Mouse (Mus musculus): ENCODE measurements at regions not wholly inside any gene's neighbourhood (a gene's known extent, or its start where the extent isn't known, plus 50 kb on each side); places are given as distances from the start of the nearest gene placed in this dataset.

GRCm38 (mm10) chr4:94147964-94148533 lies 408.3 kb upstream of the Gm10306 start:
- TF ChIP-seq SMC3 (IDR thresholded peaks at IDR 0.05; ENCODE audit: low read depth, low read length), result no peak
- no peak for TF ChIP-seq RCOR1 (IDR thresholded peaks at IDR 0.05; ENCODE audit: low read depth, low read length)
- TF ChIP-seq TBP (IDR thresholded peaks at IDR 0.05; ENCODE audit: low read depth, low read length), result no peak
- TF ChIP-seq TCF12 (IDR thresholded peaks at IDR 0.05; ENCODE audit: low read depth, low read length), result no peak
- no peak for TF ChIP-seq ZKSCAN1 (IDR thresholded peaks at IDR 0.05; ENCODE audit: low read depth, low read length)
- no peak for TF ChIP-seq USF2 (IDR thresholded peaks at IDR 0.05; ENCODE audit: borderline replicate concordance in 1 of 2, insufficient read depth in 1 of 2, low read depth in 1 of 2, low read length in 2 of 2)
- no peak for TF ChIP-seq NELFE (IDR thresholded peaks at IDR 0.05; ENCODE audit: low read depth, low read length)
- TF ChIP-seq UBTF (IDR thresholded peaks at IDR 0.05; ENCODE audit: borderline replicate concordance, insufficient read depth, low read depth, low read length), result no peak
- TF ChIP-seq GATA1 (IDR thresholded peaks at IDR 0.05; ENCODE audit: low read depth, low read length), result no peak
- no peak for TF ChIP-seq TAL1 (IDR thresholded peaks at IDR 0.05; ENCODE audit: low read length)
- Histone ChIP-seq H3K79me2 (ENCODE audit: control insufficient read depth, insufficient read depth, low read length, poor library complexity) (no peaks in the 10 kb centered on the region), H3K4me3 (ENCODE audit: control insufficient read depth in 1 of 2, insufficient read depth in 1 of 2, low read depth in 2 of 2, low read length in 2 of 2) (no peak overlapping the region), H3K27me3 (ENCODE audit: control insufficient read depth in 1 of 2, insufficient read depth in 2 of 2, low read length in 2 of 2) (no peaks in the 10 kb centered on the region), H3K36me3 (ENCODE audit: control insufficient read depth in 1 of 2, insufficient read depth in 2 of 2, low read length in 2 of 2) (no peaks in the 10 kb centered on the region), H3K9me3 (replicated peaks; ENCODE audit: insufficient read depth, low read length) (no peaks in the 10 kb centered on the region), H3K27ac (ENCODE audit: control insufficient read depth, low read depth, low read length) (no peak overlapping the region), H3K9ac (ENCODE audit: control insufficient read depth, low read depth, low read length, poor library complexity, severe bottlenecking) (no peak overlapping the region), H3K4me1 (ENCODE audit: control insufficient read depth in 1 of 2, insufficient read depth in 2 of 2, low read length in 2 of 2) (no peaks in the 10 kb centered on the region)
- no peak for DNase-seq (ENCODE audit: low read depth, low spot score)

GRCm38 (mm10) chr4:94149056-94149455 lies 407.3 kb upstream of the Gm10306 start:
- H3K27ac ChIP-seq (ENCODE audit: control insufficient read depth, low read depth, low read length), result no peak overlapping the region
- H3K4me3 ChIP-seq (ENCODE audit: control insufficient read depth in 1 of 2, insufficient read depth in 1 of 2, low read depth in 2 of 2, low read length in 2 of 2), result no peak overlapping the region
- no peak for TF ChIP-seq MEF2A (IDR thresholded peaks at IDR 0.05; ENCODE audit: extremely low read depth, insufficient replicate concordance, low read depth, low read length, poor library complexity, severe bottlenecking)
- TF ChIP-seq MAZ (IDR thresholded peaks at IDR 0.05; ENCODE audit: low read depth, low read length), result no peak
- TF ChIP-seq GATA1 (IDR thresholded peaks at IDR 0.05; ENCODE audit: low read depth, low read length), result no peak
- no peak for TF ChIP-seq TAL1 (IDR thresholded peaks at IDR 0.05; ENCODE audit: low read length)
- TF ChIP-seq MXI1 (IDR thresholded peaks at IDR 0.05; ENCODE audit: low read depth, low read length), result no peak
- no peak for TF ChIP-seq CHD2 (IDR thresholded peaks at IDR 0.05; ENCODE audit: low read length)
- no peak for TF ChIP-seq UBTF (IDR thresholded peaks at IDR 0.05; ENCODE audit: borderline replicate concordance, insufficient read depth, low read depth, low read length)
- TF ChIP-seq EP300 (IDR thresholded peaks at IDR 0.05; ENCODE audit: low read depth in 1 of 2, low read length in 2 of 2), result no peak
- TF ChIP-seq ZC3H11A (IDR thresholded peaks at IDR 0.05; ENCODE audit: low read depth, low read length), result no peak
- TF ChIP-seq TBP (IDR thresholded peaks at IDR 0.05; ENCODE audit: low read depth, low read length), result no peak
- TF ChIP-seq MAFK (IDR thresholded peaks at IDR 0.05; ENCODE audit: borderline replicate concordance, low read depth, low read length), result no peak
- no peak for TF ChIP-seq SIN3A (IDR thresholded peaks at IDR 0.05; ENCODE audit: low read length)
- no peak for TF ChIP-seq SMC3 (IDR thresholded peaks at IDR 0.05; ENCODE audit: low read depth, low read length)
- TF ChIP-seq NRF1 (IDR thresholded peaks at IDR 0.05; ENCODE audit: insufficient read depth, low read depth, low read length, poor library complexity, severe bottlenecking), result no peak
- no peak for TF ChIP-seq ZMIZ1 (IDR thresholded peaks at IDR 0.05; ENCODE audit: low read depth, low read length)
- no peak for TF ChIP-seq MYC (IDR thresholded peaks at IDR 0.05; ENCODE audit: low read depth, low read length)
- no peaks in the 10 kb centered on the region for H3K36me3 ChIP-seq (ENCODE audit: control insufficient read depth in 1 of 2, insufficient read depth in 2 of 2, low read length in 2 of 2)
- H3K27me3 ChIP-seq (ENCODE audit: control insufficient read depth in 1 of 2, insufficient read depth in 2 of 2, low read length in 2 of 2), result no peaks in the 10 kb centered on the region
- H3K4me1 ChIP-seq (ENCODE audit: control insufficient read depth in 1 of 2, insufficient read depth in 2 of 2, low read length in 2 of 2), result no peaks in the 10 kb centered on the region
- no peak for DNase-seq (ENCODE audit: low read depth, low spot score)
- H3K9me3 ChIP-seq (replicated peaks; ENCODE audit: insufficient read depth, low read length), result no peaks in the 10 kb centered on the region
- no peak overlapping the region for H3K9ac ChIP-seq (ENCODE audit: control insufficient read depth, low read depth, low read length, poor library complexity, severe bottlenecking)
- no peaks in the 10 kb centered on the region for H3K79me2 ChIP-seq (ENCODE audit: control insufficient read depth, insufficient read depth, low read length, poor library complexity)
